Mouse (Mus musculus) hindbrain, postnatal 0 days (tissue): ENCODE measurements around the gene Tgfb2. TPM values are rescaled to one million over a fixed set of nuclear protein-coding genes. Genes with fewer than 3 reads are reported as not detected.
A peak's percentile ranks its signal among the peaks of the same experiment; 100 is the strongest.

Experiments
- ATAC-seq: fragments of 200-750 bp; cut with Nextera tagmentation; 2 replicates; pipeline ENCODE4 v1.8.0; 2017; ENCODE audit warnings: mild to moderate bottlenecking, moderate TSS enrichment, moderate library complexity
- DNase-seq: peaks from one replicate; pipeline ENCODE4 v3.0.0-alpha.2; 2015; ENCODE audit warnings: low spot score
- H3K27ac ChIP-seq: fragments of 300-500 bp; sonication (generic); 2 replicates; pipeline ENCODE4 v1.5.1; 2014; ENCODE audit warnings: mild to moderate bottlenecking
- H3K27me3 ChIP-seq: fragments of 300-500 bp; sonication (generic); 2 replicates; pipeline ENCODE4 v1.6.1; 2014; ENCODE audit warnings: low read length, mixed read lengths; ENCODE audit not compliant: insufficient read depth
- H3K36me3 ChIP-seq: fragments of 300-500 bp; sonication (generic); 2 replicates; pipeline ENCODE4 v1.6.1; 2014; ENCODE audit warnings: low read length, mixed read lengths; ENCODE audit not compliant: insufficient read depth
- H3K4me1 ChIP-seq: fragments of 300-500 bp; sonication (generic); 2 replicates; pipeline ENCODE4 v1.6.1; 2014; ENCODE audit warnings: antibody characterized with exemption, low read length, mixed read lengths; ENCODE audit not compliant: insufficient read depth
- H3K4me2 ChIP-seq: fragments of 300-500 bp; sonication (generic); 2 replicates; pipeline ENCODE4 v1.6.1; 2014; ENCODE audit warnings: low read depth, mild to moderate bottlenecking, low read length, moderate library complexity, mixed read lengths
- H3K4me3 ChIP-seq: fragments of 300-500 bp; sonication (generic); 2 replicates; pipeline ENCODE4 v1.5.1; 2014; ENCODE audit warnings: low read length
- H3K9ac ChIP-seq: fragments of 300-500 bp; sonication (generic); replicated peaks from 2 replicates; pipeline ENCODE4 v1.6.1; 2014; ENCODE audit warnings: mild to moderate bottlenecking, low read length, moderate library complexity, mixed read lengths
- H3K9me3 ChIP-seq: fragments of 300-500 bp; sonication (generic); 2 replicates; pipeline ENCODE4 v1.6.1; 2016; ENCODE audit warnings: low read length, mixed read lengths
- CTCF ChIP-seq: IDR thresholded peaks from 2 replicates; pipeline ENCODE4 v1.5.1; 2016; ENCODE audit warnings: antibody characterized with exemption, control low read depth, low read depth
- WGBS: fragments of 180-500 bp; shearing (Covaris S2); extraction: QIAGEN DNeasy Blood & Tissue Kit; methylation state at CpG from one replicate; pipeline ENCODE4 v1.1.7; 2014; 5-methylcytosine and 5-hydroxymethylcytosine counted together
- polyA plus RNA-seq: library from polyadenylated mRNA; unstranded; fragments of >200 nt; fragmentation: Nextera tagmentation; extraction: Ambion mirVana; gene quantifications from 2 replicates; pipeline ENCODE4 v1.2.1, GENCODE M21; 2015
- total RNA-seq: library from RNA; depleted of rRNA; stranded (reverse); fragments of >200 nt; gene quantifications from 2 replicates; pipeline ENCODE4 v1.2.3, GENCODE M21; 2014

The Tgfb2 gene
- total and polyA plus RNA-seq, 2 experiments from 2014 or later: 13.1 to 30.6 TPM

- H3K4me3 ChIP-seq: no peak overlapping the region
- 75% methylated on average over 6 of the region's 6 CpGs for WGBS
- no peaks in the 10 kb centered on the region for H3K9me3 ChIP-seq
- ATAC-seq: no peak
- TF ChIP-seq CTCF: no peak
- DNase-seq: no peak
- no peaks in the 10 kb centered on the region for H3K36me3 ChIP-seq
- H3K27me3 ChIP-seq: no peaks in the 10 kb centered on the region
- H3K4me2 ChIP-seq: no peak overlapping the region
- H3K4me1 ChIP-seq: peaks cover 9% of the 10 kb centered on the region; the same call in 1 of the 2 replicates
- H3K27ac ChIP-seq: no peak overlapping the region
- H3K9ac ChIP-seq: no peak overlapping the region
Measured at GRCm38 (mm10) chr1:186675263-186675662, 30.5 kb downstream of the Tgfb2 start.

GRCm38 (mm10) chr1:186674621-186675020 is 31.2 kb downstream of the Tgfb2 start:
- no peak for DNase-seq
- H3K36me3 ChIP-seq: no peaks in the 10 kb centered on the region
- H3K27ac ChIP-seq: no peak overlapping the region
- H3K4me1 ChIP-seq: peaks cover 9% of the 10 kb centered on the region; the same call in 1 of the 2 replicates
- 85% methylated on average over 3 of the region's 3 CpGs for WGBS
- no peak overlapping the region for H3K4me2 ChIP-seq
- TF ChIP-seq CTCF: no peak
- ATAC-seq: no peak
- no peaks in the 10 kb centered on the region for H3K27me3 ChIP-seq
- H3K9me3 ChIP-seq: no peaks in the 10 kb centered on the region
- H3K4me3 ChIP-seq: no peak overlapping the region
- H3K9ac ChIP-seq: no peak overlapping the region

GRCm38 (mm10) chr1:186673166-186673565 is 32.6 kb downstream of the Tgfb2 start:
- Histone ChIP-seq H3K4me3 (no peak overlapping the region), H3K4me1 (peaks cover 9% of the 10 kb centered on the region; the same call in 1 of the 2 replicates), H3K4me2 (no peak overlapping the region), H3K36me3 (no peaks in the 10 kb centered on the region), H3K27me3 (no peaks in the 10 kb centered on the region), H3K9ac (no peak overlapping the region), H3K9me3 (no peaks in the 10 kb centered on the region), H3K27ac (no peak overlapping the region)
- DNase-seq: peak; percentile 19
- no peak for ATAC-seq
- no peak for TF ChIP-seq CTCF
- WGBS: 39% methylated on average over 4 of the region's 4 CpGs

DNA sequence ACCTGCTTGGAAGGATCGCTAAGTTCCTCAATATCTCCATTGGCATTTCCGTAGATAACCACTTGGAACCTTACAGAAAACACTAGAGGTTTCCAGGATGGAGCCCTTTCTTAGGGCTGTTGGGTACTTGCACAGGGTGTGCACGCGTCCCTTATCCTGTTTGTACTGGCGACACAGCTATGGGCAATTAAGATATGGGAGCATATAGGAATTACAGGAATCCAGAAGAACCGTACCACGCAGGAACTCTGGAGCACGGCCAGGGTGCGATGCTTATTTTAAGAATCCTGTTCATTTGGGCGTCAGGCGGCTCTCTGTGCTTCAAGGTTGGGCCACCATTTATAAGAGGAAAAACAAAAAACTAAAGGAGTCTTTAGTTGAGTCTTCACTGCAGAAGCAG is 42.4 kb downstream of the Tgfb2 start:
- peaks cover 5% of the 10 kb centered on the region; the same call in 1 of the 2 replicates for H3K4me1 ChIP-seq
- WGBS: 88% methylated on average over 11 of the region's 11 CpGs
- no peaks in the 10 kb centered on the region for H3K36me3 ChIP-seq
- H3K9me3 ChIP-seq: no peaks in the 10 kb centered on the region
- no peak overlapping the region for H3K9ac ChIP-seq
- no peak overlapping the region for H3K4me3 ChIP-seq
- TF ChIP-seq CTCF: no peak
- ATAC-seq (no peak), DNase-seq (no peak)
- H3K4me2 ChIP-seq: no peak overlapping the region
- H3K27me3 ChIP-seq: no peaks in the 10 kb centered on the region
- no peak overlapping the region for H3K27ac ChIP-seq

- DNase-seq (no peak), ATAC-seq (no peak)
- no peak overlapping the region for H3K27ac ChIP-seq
- H3K4me3 ChIP-seq: no peak overlapping the region
- no peaks in the 10 kb centered on the region for H3K36me3 ChIP-seq
- 81% methylated on average over 10 of the region's 10 CpGs for WGBS
- no peaks in the 10 kb centered on the region for H3K27me3 ChIP-seq
- no peak for TF ChIP-seq CTCF
- H3K4me2 ChIP-seq: no peak overlapping the region
- no peak overlapping the region for H3K9ac ChIP-seq
- H3K9me3 ChIP-seq: no peaks in the 10 kb centered on the region
- H3K4me1 ChIP-seq: peaks cover 5% of the 10 kb centered on the region; the same call in 1 of the 2 replicates
Measured at GRCm38 (mm10) chr1:186662996-186663395, 42.8 kb downstream of the Tgfb2 start.

DNA sequence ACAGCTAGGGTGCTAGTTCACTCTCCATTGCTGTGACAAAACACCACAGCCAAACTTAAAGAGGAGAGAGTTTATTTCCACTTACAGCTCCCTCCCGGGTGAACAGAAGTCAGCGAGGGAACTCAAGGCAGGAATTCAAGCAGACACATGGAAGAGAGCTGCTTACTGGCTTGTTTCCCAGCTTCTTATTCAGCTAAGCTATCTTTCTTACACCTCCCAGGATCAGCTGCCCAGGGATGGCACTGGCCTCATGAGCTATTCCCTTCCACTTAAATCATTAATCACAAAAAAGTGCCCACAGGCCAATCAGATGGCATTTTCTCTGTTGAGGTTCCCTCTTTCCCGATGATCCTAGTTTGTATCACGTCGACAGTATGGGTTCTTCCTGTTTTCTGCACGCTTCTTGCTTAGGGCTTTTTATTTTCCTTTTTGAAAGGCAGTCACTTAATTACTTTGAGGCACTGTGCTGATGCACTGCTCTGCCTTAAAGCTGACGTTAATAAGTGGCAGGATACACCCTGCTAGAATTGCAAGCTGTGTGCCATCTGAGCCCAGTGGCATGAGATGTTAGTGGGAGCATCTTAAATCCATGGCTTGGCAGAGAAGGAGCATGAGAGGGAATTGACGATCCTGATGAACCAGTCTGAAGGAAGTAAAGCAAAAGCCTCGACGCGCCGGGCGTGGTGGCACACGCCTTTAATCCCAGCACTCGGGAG is 44.4 kb downstream of the Tgfb2 start:
- TF ChIP-seq CTCF: no peak
- Histone ChIP-seq H3K27ac (no peak overlapping the region), H3K4me3 (no peak overlapping the region), H3K9ac (no peak overlapping the region), H3K4me1 (peaks cover 5% of the 10 kb centered on the region; the same call in 1 of the 2 replicates), H3K4me2 (no peak overlapping the region), H3K36me3 (no peaks in the 10 kb centered on the region), H3K27me3 (no peaks in the 10 kb centered on the region), H3K9me3 (no peaks in the 10 kb centered on the region)
- WGBS: 54% methylated on average over 15 of the region's 15 CpGs
- ATAC-seq: no peak
- DNase-seq: peak; percentile 40

DNA sequence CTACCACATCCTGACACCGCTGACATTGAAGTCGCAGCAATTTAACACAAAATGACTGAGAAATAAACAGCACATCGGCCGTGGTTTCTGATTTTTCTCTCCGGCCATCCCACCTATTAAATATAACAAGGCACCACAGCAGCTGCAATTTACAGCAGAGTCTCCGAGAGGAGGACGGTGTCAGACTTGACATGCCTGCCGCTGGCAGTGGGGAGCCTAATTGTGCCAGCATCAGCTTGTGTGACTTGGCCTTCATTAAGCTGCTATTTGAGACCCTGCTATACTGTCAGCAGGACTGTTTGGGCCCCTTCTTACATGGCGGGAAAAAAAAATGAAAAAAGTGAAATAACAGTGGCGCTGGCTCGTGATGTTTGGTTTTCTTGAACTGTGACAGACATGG is 47.0 kb downstream of the Tgfb2 start:
- Histone ChIP-seq H3K27me3 (no peaks in the 10 kb centered on the region), H3K4me3 (no peak overlapping the region), H3K27ac (no peak overlapping the region; the same call in 1 of the 2 replicates), H3K9ac (no peak overlapping the region), H3K4me1 (peaks cover 5% of the 10 kb centered on the region; the same call in 1 of the 2 replicates), H3K9me3 (no peaks in the 10 kb centered on the region), H3K36me3 (no peaks in the 10 kb centered on the region), H3K4me2 (no peak overlapping the region)
- ATAC-seq: no peak
- no peak for DNase-seq
- TF ChIP-seq CTCF: no peak
- 58% methylated on average over 11 of the region's 11 CpGs for WGBS
